Mouse (Mus musculus): Measurements from ENCODE around the gene Srsf1. TPM values are rescaled to one million over a fixed set of nuclear protein-coding genes. Genes with fewer than 3 reads are reported as not detected.

Srsf1 gene
- 165 and 167 TPM in 2 replicates for total RNA-seq (2023)

DNA sequence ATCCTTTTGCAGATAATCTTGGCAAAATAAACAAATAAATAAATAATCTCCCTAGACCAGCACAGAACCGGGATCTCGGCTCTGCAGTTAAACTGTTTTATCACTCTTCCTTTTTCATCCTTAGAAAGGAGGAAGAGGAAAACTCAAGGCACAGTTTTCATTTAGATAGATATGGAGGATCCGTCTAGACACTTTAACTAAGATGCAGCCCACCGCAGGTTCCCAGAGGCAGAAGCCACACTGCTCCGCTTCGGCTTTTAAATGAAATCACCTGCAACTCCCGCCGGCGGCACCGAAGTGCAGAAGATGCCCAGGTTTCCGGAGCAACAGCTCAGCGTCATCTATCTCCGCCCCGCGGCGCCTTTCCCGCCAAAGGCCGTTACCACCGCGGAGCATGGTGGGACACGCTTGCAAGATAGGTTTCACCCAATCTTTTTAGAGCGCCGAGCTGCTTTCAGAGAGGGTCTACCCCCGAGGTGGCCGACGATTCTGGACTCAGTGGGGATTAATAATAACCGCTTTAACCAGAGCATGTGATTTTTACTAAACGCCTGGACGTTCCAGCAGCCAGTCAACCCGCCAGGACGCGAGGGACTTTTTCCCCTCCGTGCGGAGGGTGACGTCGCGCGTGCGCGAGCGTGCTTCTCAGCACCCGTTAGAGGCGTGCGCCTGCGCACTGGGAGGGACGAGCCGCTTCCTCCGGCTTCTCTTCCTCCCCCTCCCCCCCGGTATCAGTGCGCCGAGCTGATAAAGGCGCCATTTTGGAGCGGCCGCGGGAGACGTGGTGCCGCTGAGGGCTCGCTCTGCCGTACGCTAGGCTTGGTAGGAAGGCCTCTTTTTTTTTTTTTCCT lies at the start of gene Srsf1:
TSS of gene Srsf1 (plus strand) at position 430 of the 851 bp plus-strand sequence.

DNA sequence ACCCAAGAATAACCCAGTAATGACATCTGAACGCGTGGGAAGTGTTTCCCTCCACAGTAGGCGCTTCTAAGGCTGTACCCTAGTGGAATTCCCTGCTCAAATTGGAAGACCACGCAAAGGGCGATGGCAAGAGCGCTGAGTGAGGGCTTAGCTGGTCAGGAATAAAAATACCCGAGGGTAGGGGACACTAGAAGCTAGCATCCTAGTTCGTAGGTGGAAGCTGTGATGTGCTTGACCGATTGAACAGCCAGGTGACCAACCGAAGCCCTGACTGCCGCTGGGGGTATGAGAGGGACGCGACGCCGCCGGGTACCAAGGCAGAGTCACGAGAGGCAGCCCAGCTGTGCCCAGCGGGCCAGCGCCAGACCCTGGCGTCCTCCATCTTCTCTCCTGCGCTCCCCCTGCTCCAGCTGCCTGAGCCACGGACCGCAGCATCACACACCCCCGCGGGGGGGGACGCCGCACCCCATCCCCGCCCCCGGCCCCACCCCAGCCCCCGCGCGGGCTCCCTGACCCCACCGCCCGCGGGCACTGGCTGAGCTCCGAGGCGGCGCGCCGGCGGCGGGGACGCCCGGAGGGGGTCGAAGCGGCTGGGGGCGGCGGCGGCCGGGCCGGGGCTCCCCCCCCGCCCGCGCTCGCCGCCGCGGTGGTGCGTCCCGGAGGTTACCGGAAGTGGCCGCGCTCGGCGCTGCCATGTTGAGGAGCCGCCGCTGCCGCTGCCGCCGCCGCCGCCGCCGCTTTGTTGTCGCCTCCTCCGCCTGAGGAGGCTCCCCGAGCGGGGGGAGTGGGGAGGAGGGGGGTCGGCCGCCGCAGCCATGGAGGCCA lies 20.6 kb downstream of the Srsf1 start, which contains the start of gene Vezf1:
TSS of gene Vezf1 (plus strand) at position 694 of the 825 bp plus-strand sequence.

DNA sequence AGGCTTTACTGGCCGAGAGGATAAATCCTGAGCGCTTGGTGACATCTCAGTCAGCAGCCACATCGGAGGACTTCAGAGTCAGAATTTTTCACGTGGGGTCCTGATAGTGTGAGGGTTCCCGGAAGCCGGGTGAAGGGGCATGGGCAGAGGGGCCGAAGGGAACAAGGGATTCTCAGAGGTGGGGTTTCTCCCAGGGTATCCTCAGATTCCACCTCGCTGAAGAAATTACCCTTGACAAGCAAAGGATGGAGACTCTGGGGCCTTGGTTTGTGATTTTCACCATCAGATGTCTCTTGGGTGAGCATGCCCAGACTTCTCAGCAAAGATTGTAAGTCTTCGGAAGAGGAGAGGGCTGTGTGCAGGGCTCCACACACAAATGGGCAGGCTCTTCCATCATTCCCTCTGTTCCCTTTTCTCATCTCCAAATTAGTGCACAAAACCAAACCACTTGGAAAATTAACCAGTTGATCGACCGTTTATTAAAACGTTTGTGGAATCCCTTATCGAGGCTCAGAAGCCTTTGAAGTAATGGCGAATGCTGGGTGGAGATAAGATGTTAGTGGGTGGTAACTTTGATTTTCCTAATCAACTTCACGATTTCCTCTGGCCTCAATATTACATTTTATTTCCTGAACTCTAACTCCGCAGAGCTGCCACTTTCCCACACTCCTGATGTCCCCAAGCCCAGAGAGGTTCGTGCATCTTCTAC lies 51.0 kb downstream of the Srsf1 start, which contains the start of gene Cuedc1:
TSS of gene Cuedc1 (plus strand) at position 38 of the 709 bp plus-strand sequence.

Other genes starting within 250 kb of the Srsf1 start
- gene Lpo, start 219.1 kb upstream of the Srsf1 start, total RNA-seq (2023): not detected in 2 replicates
- gene Mks1, start 194.2 kb upstream of the Srsf1 start, total RNA-seq (2023): 3.1 and 3.9 TPM in 2 replicates
- gene Epx, start 171.8 kb upstream of the Srsf1 start, total RNA-seq (2023): 1.7 and 3.4 TPM in 2 replicates
- gene Olfr462, start 155.1 kb upstream of the Srsf1 start, total RNA-seq (2023): not detected in 2 replicates
- not detected in 2 replicates for gene Olfr463, start 150.0 kb upstream of the Srsf1 start, total RNA-seq (2023)
- gene Olfr464, start 126.4 kb upstream of the Srsf1 start, total RNA-seq (2023): not detected in 2 replicates
- gene Dynll2, start 59.8 kb upstream of the Srsf1 start, total RNA-seq (2023): 10.5 and 14.1 TPM in 2 replicates
- 40.5 and 42.2 TPM in 2 replicates for gene Vezf1, start 20.9 kb downstream of the Srsf1 start, total RNA-seq (2023)
- 7.9 and 8.8 TPM in 2 replicates for gene Cuedc1, start 50.7 kb downstream of the Srsf1 start, total RNA-seq (2023)
- gene Mrps23, start 157.0 kb downstream of the Srsf1 start, total RNA-seq (2023): 34.6 and 41.7 TPM in 2 replicates
- not detected in 2 replicates for gene Ccdc182, start 246.7 kb downstream of the Srsf1 start, total RNA-seq (2023)